Mouse (Mus musculus) ES-CJ7 (cell line): Measurements from ENCODE around the gene Afap1.
A peak's percentile ranks its signal among the peaks of the same experiment; 100 is the strongest.

ENCODE experiments used
- DNase-seq: peaks from one replicate; pipeline ENCODE4 v3.0.0; 2011; ENCODE audit warnings: low read depth, low spot score

Afap1 gene

GRCm38 (mm10) chr5:35893093-35893804, at the start of gene Afap1:
Afap1 (plus strand) TSS chr5:35893319.
- peak; percentile 97 for DNase-seq

GRCm38 (mm10) chr5:35851485-35851884, 41.6 kb upstream of the Afap1 start:
- DNase-seq = peak; percentile 49

- DNase-seq = no peak
Measured at GRCm38 (mm10) chr5:35853463-35853862, 39.7 kb upstream of the Afap1 start.

DNA sequence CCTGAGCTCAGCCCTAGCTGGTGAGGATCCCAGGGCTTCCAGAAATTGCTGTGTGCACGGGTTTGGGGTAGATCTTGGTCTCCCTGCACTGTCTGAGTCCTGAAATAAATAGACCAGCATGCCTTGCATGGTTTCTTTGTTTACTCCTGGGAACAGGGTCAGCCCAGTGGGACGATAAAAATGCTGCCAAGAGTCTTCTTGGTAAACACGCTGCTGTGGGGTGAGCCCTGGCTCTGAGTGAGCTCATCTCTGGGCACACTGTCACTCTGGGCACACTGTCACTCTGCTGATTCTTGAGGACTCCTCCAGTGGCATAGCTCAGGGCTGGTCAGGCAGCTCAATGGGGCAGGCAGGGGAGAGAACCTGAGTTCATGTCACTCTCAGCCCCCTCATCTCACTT, 36.9 kb upstream of the Afap1 start:
- no peak for DNase-seq

DNA sequence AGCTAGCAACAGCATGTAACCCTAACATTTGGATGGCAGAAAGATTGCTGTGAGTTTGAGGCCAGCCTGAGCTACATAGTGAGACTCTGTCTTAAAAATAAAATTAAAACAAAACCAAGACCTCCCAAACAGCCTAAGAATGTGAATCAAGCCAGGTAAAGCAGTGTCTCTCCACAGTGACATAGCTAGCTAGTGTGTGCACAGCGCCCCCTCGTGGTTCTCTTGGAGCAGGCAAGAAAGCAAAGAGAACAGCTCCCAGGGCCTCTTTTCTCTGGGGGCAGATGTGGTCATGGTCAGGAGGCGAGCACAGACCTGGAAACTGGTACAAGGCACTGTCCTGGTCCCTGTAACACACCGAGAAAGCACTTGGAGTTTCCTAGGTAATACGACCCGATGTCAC, 35.0 kb upstream of the Afap1 start:
- peak; percentile 82 for DNase-seq

DNA sequence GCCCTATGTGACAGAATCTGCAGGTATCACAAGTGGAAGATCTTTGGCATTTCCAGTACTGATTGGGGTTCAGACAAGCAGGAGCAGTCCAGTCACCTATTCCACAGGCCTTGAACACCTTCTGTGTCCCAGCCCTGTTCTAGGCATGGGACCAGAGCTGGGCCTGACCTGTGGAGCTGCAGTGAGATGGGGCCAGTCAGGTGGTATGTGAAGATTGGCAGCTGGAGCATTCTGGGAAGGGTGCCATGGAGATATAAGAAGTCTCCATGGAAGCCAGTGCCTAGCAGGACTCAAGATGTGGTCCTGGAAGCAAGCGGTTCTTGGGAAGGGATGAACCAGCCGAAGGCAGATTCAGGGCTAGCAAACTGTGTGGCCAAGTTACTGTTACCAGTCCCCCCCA, 31.7 kb upstream of the Afap1 start:
- no peak for DNase-seq

DNA sequence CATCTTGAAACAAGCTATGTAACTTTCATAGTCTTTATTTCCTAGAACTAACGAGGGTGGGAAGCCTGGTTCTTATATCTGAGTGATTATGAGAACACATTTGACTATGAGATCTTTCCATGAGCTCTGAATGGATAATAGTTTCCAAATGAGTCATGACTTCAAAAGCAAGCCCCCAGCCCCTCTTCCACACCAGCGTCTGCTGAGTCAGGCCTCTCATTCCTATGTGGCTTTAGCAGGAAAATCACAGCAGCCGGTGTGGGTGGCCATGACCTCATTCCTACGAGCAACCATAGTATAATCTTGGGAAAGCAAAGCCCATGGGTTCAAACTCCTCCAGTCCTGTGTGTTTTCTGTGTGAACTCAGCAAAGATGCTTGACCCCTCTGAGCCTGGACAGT, 23.1 kb upstream of the Afap1 start:
- no peak for DNase-seq

GRCm38 (mm10) chr5:35870408-35871012, 22.6 kb upstream of the Afap1 start:
- peak; percentile 89 for DNase-seq

DNA sequence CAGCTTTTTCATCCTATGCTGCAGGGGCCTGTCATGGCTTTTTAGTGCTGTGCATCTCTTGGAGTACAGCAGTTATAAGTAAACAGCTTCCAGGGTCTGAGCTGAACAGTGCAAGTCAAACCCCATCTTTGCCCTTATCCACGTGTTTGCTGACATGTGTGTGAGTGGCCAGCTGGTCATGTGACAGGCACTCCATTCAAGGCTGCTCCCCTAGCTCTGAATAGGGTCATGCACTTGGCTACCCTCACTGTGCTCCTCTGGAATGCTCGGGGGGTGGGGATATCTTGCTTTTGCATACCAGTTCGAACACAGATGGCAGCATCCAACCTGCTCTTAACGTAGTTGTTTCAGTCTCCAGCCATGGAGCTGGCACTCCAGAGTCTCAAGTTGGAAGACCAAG, 19.7 kb upstream of the Afap1 start:
- no peak for DNase-seq

GRCm38 (mm10) chr5:35876236-35876635, 16.9 kb upstream of the Afap1 start:
- DNase-seq = no peak

DNA sequence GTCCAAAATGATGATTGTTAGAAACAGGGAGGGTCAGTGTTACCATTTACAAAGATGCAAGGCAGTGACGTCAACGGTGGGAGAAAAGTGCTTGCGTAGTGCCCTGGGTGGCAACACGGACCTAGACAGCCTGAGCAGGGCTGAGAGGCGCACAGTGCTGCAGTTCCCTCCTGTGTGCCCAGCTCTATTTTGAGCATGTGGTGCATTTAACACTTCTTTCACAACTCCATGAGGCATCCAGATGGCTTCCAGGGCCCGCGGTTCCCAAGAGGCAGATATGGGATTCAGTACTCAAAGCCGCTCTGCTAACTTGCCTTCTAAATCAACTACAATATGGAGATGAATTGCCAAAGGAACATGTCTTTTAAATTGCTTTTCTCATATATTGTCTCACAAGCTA, 13.9 kb upstream of the Afap1 start:
- no peak for DNase-seq

DNA sequence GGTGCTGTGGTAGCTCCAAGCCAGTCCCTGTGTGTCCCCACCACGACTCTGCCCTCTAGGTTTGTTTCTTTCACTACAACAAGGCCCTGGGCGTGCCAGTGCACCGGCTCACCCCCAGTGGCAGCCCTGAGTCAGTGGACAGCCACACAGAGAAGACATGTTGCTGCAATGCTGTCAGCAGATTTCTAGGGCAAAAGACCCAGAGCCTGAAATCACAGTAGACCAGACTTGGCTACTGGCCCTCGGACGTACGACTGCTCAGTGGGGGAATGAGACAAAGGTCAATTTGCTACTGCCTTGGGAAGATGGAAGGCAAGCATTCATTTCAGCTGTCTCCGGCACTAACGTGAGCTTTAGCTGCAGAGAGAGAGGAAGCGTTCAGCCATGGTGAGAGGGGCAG, 10.7 kb upstream of the Afap1 start:
- DNase-seq = no peak

DNA sequence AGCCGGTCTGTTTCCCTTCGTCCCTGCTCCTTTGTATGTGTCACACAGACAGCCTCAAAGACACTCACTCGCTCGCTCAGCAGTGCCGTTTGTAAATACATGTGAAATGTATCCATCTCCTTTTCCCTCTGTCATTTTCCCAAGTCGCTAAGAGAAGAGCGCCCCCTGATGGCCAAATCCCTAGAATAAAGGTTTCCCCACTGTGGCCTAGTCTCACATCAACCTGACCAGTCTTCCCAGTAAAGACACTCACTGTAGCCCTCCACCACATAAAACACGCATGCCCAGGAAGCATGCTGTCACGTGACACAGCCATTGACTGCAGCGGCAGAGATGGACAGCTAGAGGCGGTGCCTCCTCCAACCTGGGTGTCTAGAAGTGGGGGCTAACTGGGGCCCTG, 8.9 kb upstream of the Afap1 start:
- DNase-seq = peak; percentile 73

DNA sequence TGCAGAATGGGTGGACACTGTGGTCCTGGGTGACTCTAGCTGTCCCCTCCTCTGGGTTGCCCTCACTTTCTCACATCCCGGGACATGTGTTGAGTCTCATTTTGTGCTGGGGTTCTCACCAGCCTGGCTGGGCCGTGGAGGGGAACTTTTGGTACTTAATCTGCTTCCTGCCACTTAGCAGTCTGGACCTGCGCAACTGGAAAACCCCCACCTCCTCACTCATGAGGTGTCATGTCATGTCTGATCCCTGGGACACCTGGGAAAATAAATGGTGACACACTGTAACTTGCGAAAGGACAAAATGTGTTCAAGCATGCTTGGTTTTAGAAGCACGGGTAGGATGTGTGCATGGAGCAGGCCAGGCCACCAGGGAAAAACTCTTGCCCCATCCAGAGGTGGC, 8.4 kb upstream of the Afap1 start:
- DNase-seq = no peak

DNA sequence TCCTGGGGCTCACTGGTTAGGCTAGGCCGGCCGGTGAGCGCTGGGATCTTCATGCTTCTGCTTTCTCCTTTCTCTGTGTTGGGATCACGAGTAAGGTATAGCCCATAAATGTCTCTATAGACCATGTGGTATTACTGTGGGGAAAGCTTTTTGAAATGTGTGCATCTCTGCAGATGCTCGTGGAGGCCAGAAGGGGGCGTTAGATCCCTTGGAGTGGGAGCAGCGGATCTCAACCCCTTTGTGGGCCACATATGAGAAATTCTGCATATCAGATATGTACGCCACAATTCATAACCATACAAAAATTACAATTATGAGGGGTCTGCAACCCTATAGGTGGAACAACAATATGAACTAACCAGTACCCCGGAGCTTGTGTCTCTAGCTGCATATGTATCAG, 4.2 kb upstream of the Afap1 start:
- no peak for DNase-seq

GRCm38 (mm10) chr5:35889641-35890040, 3.5 kb upstream of the Afap1 start:
- no peak for DNase-seq

GRCm38 (mm10) chr5:35890985-35891730, 2.0 kb upstream of the Afap1 start:
- no peak for DNase-seq

DNA sequence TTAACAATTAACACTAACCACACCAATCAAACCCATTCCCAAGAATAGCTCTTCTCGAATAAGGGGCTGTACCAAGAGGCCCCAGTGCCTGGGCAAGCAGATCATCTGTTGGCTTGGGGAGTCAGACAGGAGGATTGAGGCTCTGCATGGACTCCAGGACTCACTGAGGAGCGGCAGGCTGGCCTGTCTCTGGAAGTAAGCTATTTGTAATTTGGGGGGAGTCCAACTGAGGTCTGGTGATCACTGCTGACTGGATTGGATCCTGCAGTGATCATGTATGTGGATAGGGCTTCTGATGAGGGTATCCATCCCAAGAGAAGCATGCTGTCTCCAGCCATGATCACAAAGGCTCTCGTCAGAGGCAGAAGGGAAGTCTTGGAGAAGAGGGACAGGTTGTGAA, 756 bp upstream of the Afap1 start:
- no peak for DNase-seq

GRCm38 (mm10) chr5:35893805-35894260, 714 bp downstream of the Afap1 start:
- no peak for DNase-seq

DNA sequence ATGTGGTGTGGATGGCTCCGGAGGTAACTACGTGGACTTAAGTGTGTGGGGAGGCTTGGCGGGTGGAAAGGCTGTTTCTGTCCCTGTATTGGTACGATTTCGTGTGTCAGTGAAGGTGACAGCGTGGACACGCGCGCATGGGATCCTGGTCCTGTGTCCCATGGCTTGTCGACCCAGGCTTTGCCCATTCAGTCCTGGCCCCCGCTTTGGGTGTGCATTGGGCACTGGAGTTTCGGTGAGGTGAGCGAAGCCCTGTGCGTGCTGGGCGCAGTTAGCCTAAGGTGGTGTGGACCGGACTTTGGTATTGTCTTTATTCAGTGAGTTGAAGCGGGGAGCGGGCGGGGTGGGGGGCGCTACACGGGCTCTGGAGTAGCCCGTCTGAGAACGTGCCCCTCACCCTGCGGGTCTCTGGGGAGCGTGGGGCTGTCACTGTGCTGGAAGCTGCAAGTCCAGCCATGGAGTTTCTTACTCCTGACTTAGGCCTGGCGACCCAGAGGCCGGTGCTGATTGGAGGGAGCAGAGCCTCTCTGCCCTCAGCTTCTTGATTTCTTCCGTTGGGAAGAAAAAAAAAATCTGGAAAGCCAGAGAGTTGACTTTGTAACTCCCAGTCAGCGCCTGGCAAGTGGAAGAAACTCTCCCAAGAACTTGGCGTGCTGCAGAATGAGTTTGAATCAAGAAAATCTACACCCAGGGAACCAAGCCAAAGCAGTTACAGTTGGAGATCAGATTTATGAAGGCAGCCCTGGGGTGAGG, 1.4 kb downstream of the Afap1 start:
- no peak for DNase-seq

DNA sequence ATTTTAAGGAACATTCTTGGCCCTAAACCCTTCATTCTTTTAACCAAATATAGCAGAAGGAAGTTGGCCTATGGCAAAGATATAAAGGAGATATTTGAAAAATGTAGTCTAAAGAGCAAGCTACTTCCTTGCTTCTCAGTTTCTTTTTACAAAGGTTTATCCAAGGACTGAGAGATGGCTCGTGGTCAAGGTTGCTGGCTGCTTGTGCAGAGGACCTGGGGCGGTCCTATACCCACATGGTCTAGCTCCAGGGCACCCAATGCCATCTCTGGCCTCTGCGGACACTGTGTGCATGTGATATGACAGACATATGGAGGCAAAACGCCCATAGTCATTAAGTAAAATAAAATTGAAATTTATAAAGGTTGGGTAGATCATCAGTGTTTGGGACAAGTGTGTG, 2.8 kb downstream of the Afap1 start:
- no peak for DNase-seq

GRCm38 (mm10) chr5:35896556-35896955, 3.4 kb downstream of the Afap1 start:
- no peak for DNase-seq
